Mouse (Mus musculus) G1E (cell line): Measurements from ENCODE around the gene Twf2.

ENCODE experiments used
- CTCF ChIP-seq: IDR thresholded peaks from 2 replicates; pipeline ENCODE4 v1.5.1; 2012; ENCODE audit warnings: low read depth, low read length, inconsistent platforms, mixed read lengths
- GATA1 ChIP-seq: IDR thresholded peaks from 2 replicates; pipeline ENCODE4 v1.6.1; 2012; ENCODE audit warnings: borderline replicate concordance, low read length, inconsistent platforms, mixed read lengths
- POLR2AphosphoS5 ChIP-seq: IDR thresholded peaks from 2 replicates; pipeline ENCODE4 v1.6.1; 2012; ENCODE audit warnings: low read depth, low read length, inconsistent platforms; ENCODE audit not compliant: insufficient replicate concordance

- no peak for TF ChIP-seq CTCF
- no peak for TF ChIP-seq POLR2AphosphoS5
- TF ChIP-seq GATA1, result no peak
Measured at GRCm38 (mm10) chr9:106179964-106180363, 22.9 kb upstream of the Twf2 start.
